Mouse (Mus musculus) limb, embryonic 11.5 days (tissue): Measurements from ENCODE around the gene Tmem19. TPM values are rescaled to one million over a fixed set of nuclear protein-coding genes. Genes with fewer than 3 reads are reported as not detected.

Experiments used
- ATAC-seq: fragments of 200-750 bp; cut with Nextera tagmentation; 2 replicates; pipeline ENCODE4 v1.8.0; 2017; ENCODE audit warnings: low read depth; ENCODE audit not compliant: insufficient number of reproducible peaks, low FRiP score, low TSS enrichment
- DNase-seq: peaks from one replicate; pipeline ENCODE4 v3.0.0-alpha.2; 2015; ENCODE audit warnings: low spot score
- H3K27ac ChIP-seq: fragments of 300-500 bp; sonication (generic); replicated peaks from 2 replicates; pipeline ENCODE4 v1.5.1; 2014; ENCODE audit warnings: low read depth, mild to moderate bottlenecking, low read length
- H3K27me3 ChIP-seq: fragments of 300-500 bp; sonication (generic); 2 replicates; pipeline ENCODE4 v1.6.1; 2014; ENCODE audit warnings: mild to moderate bottlenecking, low read length, mixed read lengths; ENCODE audit not compliant: control insufficient read depth, insufficient read depth
- H3K36me3 ChIP-seq: fragments of 300-500 bp; sonication (generic); 2 replicates; pipeline ENCODE4 v1.6.1; 2014; ENCODE audit warnings: mild to moderate bottlenecking, low read length, moderate library complexity, mixed read lengths; ENCODE audit not compliant: control insufficient read depth, insufficient read depth
- H3K4me1 ChIP-seq: fragments of 300-500 bp; sonication (generic); 2 replicates; pipeline ENCODE4 v1.6.1; 2014; ENCODE audit warnings: low read length, mixed read lengths; ENCODE audit not compliant: control insufficient read depth, insufficient read depth
- H3K4me2 ChIP-seq: fragments of 300-500 bp; sonication (generic); 2 replicates; pipeline ENCODE4 v1.6.1; 2014; ENCODE audit warnings: low read depth, mild to moderate bottlenecking, moderate library complexity; ENCODE audit not compliant: severe bottlenecking
- H3K4me3 ChIP-seq: fragments of 300-500 bp; sonication (generic); 2 replicates; pipeline ENCODE4 v1.5.1; 2014; ENCODE audit warnings: low read depth, low read length
- H3K9ac ChIP-seq: fragments of 300-500 bp; sonication (generic); 2 replicates; pipeline ENCODE4 v1.6.1; 2014; ENCODE audit warnings: mild to moderate bottlenecking, low read length
- H3K9me3 ChIP-seq: fragments of 300-500 bp; sonication (generic); 2 replicates; pipeline ENCODE4 v1.6.1; 2016; ENCODE audit warnings: low read length; ENCODE audit not compliant: control insufficient read depth
- WGBS: fragments of 180-500 bp; shearing (Covaris S2); extraction: QIAGEN DNeasy Blood & Tissue Kit; methylation state at CpG from one replicate; pipeline ENCODE4 v1.1.7; 2014; 5-methylcytosine and 5-hydroxymethylcytosine counted together
- polyA plus RNA-seq: library from polyadenylated mRNA; unstranded; fragments of >200 nt; fragmentation: Nextera tagmentation; extraction: Ambion mirVana; gene quantifications from 2 replicates; pipeline ENCODE4 v1.2.1, GENCODE M21; 2014

Tmem19 gene
- 25.8 and 28.2 TPM in 2 replicates for polyA plus RNA-seq

DNA sequence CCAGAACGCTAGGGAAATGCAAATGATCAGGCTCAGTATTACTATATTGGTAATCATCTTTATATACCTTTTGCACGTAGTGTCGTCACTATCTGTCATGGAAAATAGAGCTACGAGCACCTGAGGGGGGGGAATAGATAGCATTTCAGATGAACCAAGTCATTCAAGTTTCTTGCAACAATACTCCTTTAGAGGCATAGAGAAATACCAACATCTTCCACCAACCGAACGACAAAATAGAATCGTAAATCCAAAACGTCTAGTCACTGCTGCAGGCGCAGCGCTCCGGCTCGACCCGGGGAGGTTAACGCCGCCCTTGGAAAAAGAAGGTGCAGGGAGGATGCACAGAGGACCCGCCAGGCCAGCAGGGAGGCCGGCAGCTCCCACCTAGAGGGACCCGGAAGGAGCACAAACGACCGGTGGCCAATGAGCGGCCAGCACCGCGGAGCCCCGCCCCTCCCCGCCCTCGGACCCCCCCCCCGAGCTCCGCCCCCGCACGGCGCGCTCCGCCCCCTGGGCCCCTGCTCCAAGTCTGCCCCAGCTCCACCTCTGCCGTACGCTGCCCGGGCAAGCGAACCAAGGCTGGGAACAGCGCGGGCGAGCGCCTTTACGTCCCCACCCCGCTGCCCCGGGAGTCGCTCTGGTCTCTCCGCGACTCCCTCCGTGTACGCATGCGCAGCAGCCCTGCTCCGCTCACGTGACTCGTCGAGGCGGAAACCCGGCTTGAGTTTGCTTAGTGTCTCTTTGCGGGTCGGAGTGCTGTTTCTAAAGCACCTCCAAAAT is at the start of gene Tmem19:
Gene Tmem19, minus strand, starts transcription at position 662 of the 783 bp plus-strand sequence.
- Histone ChIP-seq H3K27me3 (no peaks in the 10 kb centered on the region), H3K27ac (peak within 1 kb of the TSS; percentile 88), H3K4me3 (peak within 1 kb of the TSS; percentile 56), H3K36me3 (no peaks in the 10 kb centered on the region), H3K9me3 (no peaks in the 10 kb centered on the region), H3K4me2 (peak within 1 kb of the TSS; percentile 60), H3K9ac (peak within 1 kb of the TSS; percentile 61), H3K4me1 (no peaks in the 10 kb centered on the region)
- under 1% methylated on average over 50 of the region's 58 CpGs for WGBS
- ATAC-seq (peak; percentile 99), DNase-seq (peak; percentile 97)

DNA sequence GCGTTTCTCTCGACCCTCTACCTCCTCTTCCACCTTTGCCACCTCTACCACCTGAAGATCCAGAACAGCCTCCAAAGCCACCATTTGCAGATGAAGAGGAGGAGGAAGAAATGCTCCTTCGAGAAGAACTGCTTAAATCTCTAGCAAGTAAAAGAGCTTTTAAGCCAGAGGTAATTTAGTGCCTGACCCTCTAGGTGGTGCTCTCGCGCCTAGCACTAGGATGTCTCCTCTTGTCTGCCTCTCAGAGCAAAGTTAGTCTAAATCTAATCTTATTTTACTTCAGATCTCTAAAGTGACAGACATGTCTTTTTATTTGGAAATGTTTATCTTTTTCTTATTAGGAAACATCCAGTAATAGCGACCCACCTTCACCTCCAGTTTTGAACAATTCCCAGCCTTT is 44.1 kb upstream of the Tmem19 start:
- H3K27ac ChIP-seq = no peak overlapping the region
- no peaks in the 10 kb centered on the region for H3K4me1 ChIP-seq
- no peaks in the 10 kb centered on the region for H3K9me3 ChIP-seq
- DNase-seq = peak; percentile 77
- ATAC-seq = no peak
- H3K4me2 ChIP-seq = no peak overlapping the region
- 74% methylated on average over 6 of the region's 6 CpGs for WGBS
- no peak overlapping the region for H3K9ac ChIP-seq
- H3K4me3 ChIP-seq = no peak overlapping the region
- peaks cover 21% of the 10 kb centered on the region for H3K36me3 ChIP-seq
- H3K27me3 ChIP-seq = no peaks in the 10 kb centered on the region

DNA sequence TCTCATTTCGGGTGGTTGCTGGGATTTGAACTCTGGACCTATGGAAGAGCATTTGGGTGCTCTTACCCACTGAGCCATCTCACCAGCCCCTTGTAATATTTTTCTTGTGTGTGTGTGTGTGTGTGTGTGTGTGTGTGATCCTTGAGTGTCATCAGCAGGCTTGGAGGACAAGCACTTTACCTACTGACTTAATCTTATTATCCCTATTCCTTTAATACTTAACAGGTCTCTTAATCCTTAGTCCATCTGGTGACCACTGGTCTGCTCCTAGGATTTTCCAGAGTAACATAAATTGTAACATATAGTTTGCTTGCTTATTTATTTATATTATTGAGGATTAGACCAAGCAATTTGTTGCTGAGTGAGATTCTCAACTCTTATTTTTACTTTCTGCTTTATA is 29.6 kb upstream of the Tmem19 start:
- ATAC-seq (no peak), DNase-seq (no peak)
- Histone ChIP-seq H3K9me3 (no peaks in the 10 kb centered on the region), H3K4me2 (no peak overlapping the region), H3K27ac (no peak overlapping the region), H3K4me3 (no peak overlapping the region), H3K9ac (no peak overlapping the region), H3K27me3 (no peaks in the 10 kb centered on the region), H3K36me3 (peaks cover 10% of the 10 kb centered on the region), H3K4me1 (peaks cover 3% of the 10 kb centered on the region; the same call in 1 of the 2 replicates)
- WGBS = 86% methylated on average over 1 of the region's 1 CpGs

DNA sequence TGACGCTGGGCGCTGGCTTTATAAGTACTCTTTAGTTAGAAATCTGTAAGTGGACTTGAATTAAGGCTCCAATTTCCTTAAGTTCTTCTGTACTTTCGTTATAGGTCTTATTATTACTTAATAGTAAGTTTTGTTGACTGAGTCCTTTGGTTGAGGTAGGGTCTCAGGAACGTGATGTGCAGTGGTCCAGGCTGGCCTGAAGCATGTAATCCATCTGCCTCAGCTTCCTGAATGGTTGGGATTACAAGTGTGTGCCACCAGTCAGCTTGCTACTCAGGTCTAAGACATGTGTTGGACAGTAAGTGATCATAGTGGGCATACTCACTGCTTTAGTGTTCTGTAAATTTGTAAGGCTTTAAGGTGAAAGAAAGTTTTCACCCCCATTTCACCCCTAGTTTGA is 28.8 kb upstream of the Tmem19 start:
- Histone ChIP-seq H3K4me3 (no peak overlapping the region), H3K27me3 (no peaks in the 10 kb centered on the region), H3K9ac (no peak overlapping the region), H3K27ac (no peak overlapping the region), H3K9me3 (no peaks in the 10 kb centered on the region), H3K4me2 (no peak overlapping the region), H3K4me1 (peaks cover 3% of the 10 kb centered on the region; the same call in 1 of the 2 replicates), H3K36me3 (peaks cover 10% of the 10 kb centered on the region)
- ATAC-seq = no peak
- DNase-seq = no peak
- WGBS = 91% methylated on average over 4 of the region's 4 CpGs

DNA sequence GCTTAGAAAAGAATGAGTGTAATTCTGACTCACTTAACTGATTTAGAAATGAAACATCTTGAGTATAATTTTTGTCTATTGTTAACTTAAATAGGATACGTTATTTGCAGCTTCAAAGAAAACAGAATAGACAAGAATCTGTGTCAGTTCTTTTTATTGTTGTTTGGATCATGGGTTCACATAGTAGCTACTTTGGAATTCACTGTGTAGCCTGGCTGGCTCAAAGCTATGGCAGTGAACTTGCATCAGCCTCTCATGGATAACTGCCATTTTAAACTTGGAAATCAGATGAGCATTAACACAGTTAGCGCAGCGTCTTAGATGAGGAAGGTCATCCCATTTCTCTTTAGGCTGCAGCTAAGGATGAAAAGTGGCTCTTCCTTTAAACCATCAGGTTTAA is 25.6 kb upstream of the Tmem19 start:
- Histone ChIP-seq H3K36me3 (peaks cover 2% of the 10 kb centered on the region; the same call in 1 of the 2 replicates), H3K9me3 (no peaks in the 10 kb centered on the region), H3K27ac (no peak overlapping the region), H3K4me1 (peaks cover 3% of the 10 kb centered on the region; the same call in 1 of the 2 replicates), H3K27me3 (no peaks in the 10 kb centered on the region), H3K4me3 (no peak overlapping the region), H3K4me2 (0 out of 2 replicates have a peak overlapping the region, but pooled peaks have one; percentile 5), H3K9ac (no peak overlapping the region)
- 91% methylated on average over 3 of the region's 3 CpGs for WGBS
- ATAC-seq (no peak), DNase-seq (no peak)

DNA sequence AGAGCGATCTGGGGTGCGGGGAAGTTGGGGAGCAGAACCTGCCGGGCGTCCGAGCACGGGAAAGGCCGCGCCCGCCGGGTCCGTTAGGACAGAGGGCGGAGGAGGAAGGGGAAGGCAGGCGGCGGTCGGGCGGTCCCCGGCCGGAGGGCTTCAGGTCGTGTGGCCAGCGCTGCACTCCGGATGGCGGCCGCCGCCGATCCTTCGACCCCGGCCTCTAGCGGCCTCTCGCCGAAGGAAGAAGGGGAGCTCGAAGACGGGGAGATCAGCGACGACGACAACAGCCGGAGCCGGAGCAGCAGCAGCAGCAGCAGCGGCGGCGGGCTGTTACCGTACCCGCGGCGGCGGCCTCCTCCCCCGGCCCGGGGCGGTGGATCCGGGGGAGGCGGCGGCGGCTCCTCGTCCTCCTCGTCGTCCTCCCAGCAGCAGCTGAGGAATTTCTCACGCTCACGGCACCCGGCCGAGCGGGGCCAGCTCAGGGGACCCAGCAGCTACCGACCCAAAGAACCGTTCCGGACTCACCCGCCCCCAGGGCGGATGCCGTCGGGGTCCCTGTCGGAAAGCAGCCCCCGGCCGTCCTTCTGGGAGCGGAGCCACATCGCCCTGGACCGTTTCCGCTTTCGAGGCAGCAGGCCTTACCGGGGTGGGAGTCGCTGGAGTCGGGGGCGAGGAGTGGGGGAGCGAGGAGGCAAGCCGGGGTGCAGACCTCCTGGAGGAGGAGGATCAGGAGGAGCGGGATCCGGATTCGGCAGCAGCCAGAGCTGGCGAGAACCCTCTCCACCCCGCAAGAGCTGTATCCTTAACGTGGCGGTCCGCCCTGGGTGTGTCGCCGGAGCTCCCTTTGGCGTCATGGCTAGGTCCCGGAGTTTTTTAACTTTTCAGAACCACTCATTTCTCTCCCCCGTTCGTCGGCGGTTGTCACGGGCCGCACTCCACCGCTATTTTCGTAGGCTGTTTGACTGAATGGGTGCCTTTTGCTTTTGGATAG is 23.0 kb upstream of the Tmem19 start:
- Histone ChIP-seq H3K9me3 (no peaks in the 10 kb centered on the region), H3K4me3 (peak overlapping the region; percentile 97), H3K9ac (peak overlapping the region; percentile 95), H3K27ac (peak overlapping the region; percentile 95), H3K4me2 (peak overlapping the region; percentile 68), H3K36me3 (no peaks in the 10 kb centered on the region), H3K4me1 (peaks cover 5% of the 10 kb centered on the region; the same call in 1 of the 2 replicates), H3K27me3 (no peaks in the 10 kb centered on the region)
- WGBS = under 1% methylated on average over 95 of the region's 101 CpGs
- ATAC-seq = peak; percentile 69; the same call in 1 of the 2 replicates
- peak; percentile 79 for DNase-seq

DNA sequence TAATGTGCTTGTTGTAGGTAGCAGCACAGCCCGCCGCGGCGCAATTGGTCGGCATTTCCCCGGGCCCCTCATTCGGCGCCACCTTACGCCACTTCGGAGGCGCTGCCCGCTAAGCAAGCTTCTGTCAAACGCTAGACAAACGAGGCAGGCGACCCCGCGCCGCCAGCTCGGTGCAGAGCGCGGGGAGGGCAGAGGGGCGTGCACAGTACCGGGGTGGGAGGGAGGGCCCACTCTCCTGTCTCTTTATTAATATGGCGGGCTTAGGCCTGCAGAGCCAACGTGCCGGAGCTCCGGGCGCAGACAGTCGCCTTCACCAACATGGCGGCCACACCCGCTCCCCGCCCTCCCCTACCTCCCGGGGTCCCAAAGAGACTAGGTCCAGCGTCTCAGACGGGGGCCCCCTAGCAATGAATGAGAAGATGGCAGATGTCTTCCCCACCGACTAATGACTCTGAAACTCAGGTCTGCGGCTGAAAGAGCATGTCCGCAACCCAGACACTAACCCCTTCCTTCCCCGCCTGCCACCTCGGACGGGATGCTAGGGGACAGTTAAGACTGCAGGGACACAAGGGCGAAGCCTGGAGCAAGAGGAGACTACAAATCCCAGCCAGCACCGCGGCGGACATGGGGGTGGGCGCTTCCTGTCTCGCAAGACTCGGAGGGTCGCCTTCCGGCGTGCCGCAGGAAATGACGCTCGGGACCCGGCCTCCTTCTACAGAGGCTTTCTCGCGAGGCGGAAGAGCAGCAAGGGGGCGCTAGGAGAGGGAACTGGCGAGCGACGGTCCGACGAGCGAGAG is 22.1 kb upstream of the Tmem19 start, which contains the start of the genes Thap2 and Zfc3h1:
Gene Thap2, minus strand, starts transcription at position 223 of the 797 bp plus-strand sequence.
Gene Zfc3h1, plus strand, starts transcription at position 739 of the 797 bp plus-strand sequence.
- peaks cover 5% of the 10 kb centered on the region; the same call in 1 of the 2 replicates for H3K4me1 ChIP-seq
- no peaks in the 10 kb centered on the region for H3K9me3 ChIP-seq
- peak within 1 kb of the TSS; percentile 68 for H3K4me2 ChIP-seq
- ATAC-seq (peak; percentile 98), DNase-seq (peak; percentile 99)
- H3K27me3 ChIP-seq = no peaks in the 10 kb centered on the region
- H3K36me3 ChIP-seq = no peaks in the 10 kb centered on the region
- WGBS = under 1% methylated on average over 65 of the region's 65 CpGs
- peak within 1 kb of the TSS; percentile 95 for H3K9ac ChIP-seq
- peak within 1 kb of the TSS; percentile 95 for H3K27ac ChIP-seq
- peak within 1 kb of the TSS; percentile 97 for H3K4me3 ChIP-seq
